Mouse (Mus musculus): ENCODE results near the gene Rtl10.

GRCm38 (mm10) chr16:18480933-18481485, 17.7 kb upstream of the Rtl10 start:
- TF ChIP-seq ZNF384 (IDR thresholded peaks at IDR 0.05; ENCODE audit: low read depth, low read length) = no peak
- TF ChIP-seq HCFC1 (IDR thresholded peaks at IDR 0.05; ENCODE audit: borderline replicate concordance, insufficient read depth, low read length) = no peak
- no peak for TF ChIP-seq CHD2 (IDR thresholded peaks at IDR 0.05; ENCODE audit: low read depth, low read length)

Measured in ES-E14 (cell line).